Mouse (Mus musculus): ENCODE measurements around the gene Gabrr3. TPM values are rescaled to one million over a fixed set of nuclear protein-coding genes. Genes with fewer than 3 reads are reported as not detected.
A peak's percentile ranks its signal among the peaks of the same experiment; 100 is the strongest.

Gene Gabrr3
- polyA plus RNA-seq (2015; fragmentation: Nextera tagmentation; extraction: Ambion mirVana): not detected in 2 replicates

GRCm38 (mm10) chr16:59407032-59407431, at the start of gene Gabrr3:
Gene Gabrr3, plus strand, starts transcription at chr16:59407332.
- TF ChIP-seq EP300 (IDR thresholded peaks at IDR 0.05; ENCODE audit: low read depth): no peak
- TF ChIP-seq CTCF (IDR thresholded peaks at IDR 0.05; ENCODE audit: low read depth): no peak
- Histone ChIP-seq H3K4me1 (ENCODE audit: insufficient read depth) (no peaks in the 10 kb centered on the region), H3K9me3 (ENCODE audit: low read length) (no peaks in the 10 kb centered on the region), H3K4me2 (ENCODE audit: low read depth, low read length) (no peak within 1 kb of the TSS), H3K27ac (ENCODE audit: low read depth) (no peak within 1 kb of the TSS), H3K4me3 (ENCODE audit: low read depth, low read length) (no peak within 1 kb of the TSS), H3K27me3 (ENCODE audit: insufficient read depth, low read length) (no peaks in the 10 kb centered on the region), H3K9ac (replicated peaks) (no peak within 1 kb of the TSS), H3K36me3 (replicated peaks; ENCODE audit: insufficient read depth, low read length) (no peaks in the 10 kb centered on the region)
- no peak for ATAC-seq
- 56% methylated on average over 5 of the region's 5 CpGs for WGBS (ENCODE audit: insufficient replicate concordance)
- DNase-seq: no peak

- Histone ChIP-seq H3K27ac (ENCODE audit: low read depth) (no peak within 1 kb of the TSS), H3K36me3 (replicated peaks; ENCODE audit: insufficient read depth, low read length) (no peaks in the 10 kb centered on the region), H3K27me3 (ENCODE audit: insufficient read depth, low read length) (no peaks in the 10 kb centered on the region), H3K4me2 (ENCODE audit: low read depth, low read length) (no peak within 1 kb of the TSS), H3K4me1 (ENCODE audit: insufficient read depth) (no peaks in the 10 kb centered on the region), H3K9me3 (ENCODE audit: low read length) (no peaks in the 10 kb centered on the region), H3K9ac (replicated peaks) (no peak within 1 kb of the TSS), H3K4me3 (ENCODE audit: low read depth, low read length) (no peak within 1 kb of the TSS)
- ATAC-seq (no peak), DNase-seq (no peak)
- 67% methylated on average over 2 of the region's 2 CpGs for WGBS (ENCODE audit: insufficient replicate concordance)
- TF ChIP-seq EP300 (IDR thresholded peaks at IDR 0.05; ENCODE audit: low read depth): no peak
Observed at GRCm38 (mm10) chr16:59363893-59364292, 43.2 kb upstream of the Gabrr3 start, which contains the start of gene Olfr209. Gene Olfr209, minus strand, starts transcription at chr16:59363993.

- Histone ChIP-seq H3K4me1 (ENCODE audit: insufficient read depth) (no peaks in the 10 kb centered on the region), H3K4me2 (ENCODE audit: low read depth, low read length) (no peak overlapping the region), H3K9me3 (ENCODE audit: low read length) (no peaks in the 10 kb centered on the region), H3K27me3 (ENCODE audit: insufficient read depth, low read length) (no peaks in the 10 kb centered on the region), H3K36me3 (replicated peaks; ENCODE audit: insufficient read depth, low read length) (no peaks in the 10 kb centered on the region), H3K9ac (replicated peaks) (no peak overlapping the region), H3K27ac (ENCODE audit: low read depth) (no peak overlapping the region), H3K4me3 (ENCODE audit: low read depth, low read length) (no peak overlapping the region)
- no peak for TF ChIP-seq CTCF (IDR thresholded peaks at IDR 0.05; ENCODE audit: low read depth)
- no peak for TF ChIP-seq EP300 (IDR thresholded peaks at IDR 0.05; ENCODE audit: low read depth)
- ATAC-seq: no peak
- no peak for DNase-seq
- WGBS (ENCODE audit: insufficient replicate concordance): 54% methylated on average over 3 of the region's 3 CpGs
Observed at GRCm38 (mm10) chr16:59393300-59393699, 13.8 kb upstream of the Gabrr3 start.

GRCm38 (mm10) chr16:59401102-59401501, 6.0 kb upstream of the Gabrr3 start:
- Histone ChIP-seq H3K9ac (replicated peaks) (no peak overlapping the region), H3K36me3 (replicated peaks; ENCODE audit: insufficient read depth, low read length) (no peaks in the 10 kb centered on the region), H3K4me2 (ENCODE audit: low read depth, low read length) (no peak overlapping the region), H3K27me3 (ENCODE audit: insufficient read depth, low read length) (no peaks in the 10 kb centered on the region), H3K27ac (ENCODE audit: low read depth) (no peak overlapping the region), H3K9me3 (ENCODE audit: low read length) (no peaks in the 10 kb centered on the region), H3K4me1 (ENCODE audit: insufficient read depth) (no peaks in the 10 kb centered on the region), H3K4me3 (ENCODE audit: low read depth, low read length) (no peak overlapping the region)
- WGBS (ENCODE audit: insufficient replicate concordance): 65% methylated on average over 7 of the region's 7 CpGs
- ATAC-seq (no peak), DNase-seq (no peak)
- TF ChIP-seq EP300 (IDR thresholded peaks at IDR 0.05; ENCODE audit: low read depth) (no peak), CTCF (IDR thresholded peaks at IDR 0.05; ENCODE audit: low read depth) (peak; percentile 36)

GRCm38 (mm10) chr16:59401985-59402384, 5.1 kb upstream of the Gabrr3 start:
- Histone ChIP-seq H3K27me3 (ENCODE audit: insufficient read depth, low read length) (no peaks in the 10 kb centered on the region), H3K4me2 (ENCODE audit: low read depth, low read length) (no peak overlapping the region), H3K9ac (replicated peaks) (no peak overlapping the region), H3K9me3 (ENCODE audit: low read length) (no peaks in the 10 kb centered on the region), H3K4me3 (ENCODE audit: low read depth, low read length) (no peak overlapping the region), H3K27ac (ENCODE audit: low read depth) (no peak overlapping the region), H3K4me1 (ENCODE audit: insufficient read depth) (no peaks in the 10 kb centered on the region), H3K36me3 (replicated peaks; ENCODE audit: insufficient read depth, low read length) (no peaks in the 10 kb centered on the region)
- WGBS (ENCODE audit: insufficient replicate concordance): 67% methylated on average over 4 of the region's 4 CpGs
- ATAC-seq (no peak), DNase-seq (no peak)
- TF ChIP-seq CTCF (IDR thresholded peaks at IDR 0.05; ENCODE audit: low read depth): no peak

GRCm38 (mm10) chr16:59403684-59404083, 3.4 kb upstream of the Gabrr3 start:
- no peak for TF ChIP-seq EP300 (IDR thresholded peaks at IDR 0.05; ENCODE audit: low read depth)
- peak; percentile 69 for TF ChIP-seq CTCF (IDR thresholded peaks at IDR 0.05; ENCODE audit: low read depth)
- Histone ChIP-seq H3K27me3 (ENCODE audit: insufficient read depth, low read length) (no peaks in the 10 kb centered on the region), H3K4me3 (ENCODE audit: low read depth, low read length) (no peak overlapping the region), H3K36me3 (replicated peaks; ENCODE audit: insufficient read depth, low read length) (no peaks in the 10 kb centered on the region), H3K4me1 (ENCODE audit: insufficient read depth) (no peaks in the 10 kb centered on the region), H3K27ac (ENCODE audit: low read depth) (no peak overlapping the region), H3K9me3 (ENCODE audit: low read length) (no peaks in the 10 kb centered on the region), H3K9ac (replicated peaks) (no peak overlapping the region), H3K4me2 (ENCODE audit: low read depth, low read length) (no peak overlapping the region)
- DNase-seq (no peak), ATAC-seq (no peak)
- WGBS (ENCODE audit: insufficient replicate concordance): 6% methylated on average over 4 of the region's 4 CpGs

GRCm38 (mm10) chr16:59404798-59405197, 2.3 kb upstream of the Gabrr3 start:
- Histone ChIP-seq H3K4me3 (ENCODE audit: low read depth, low read length) (no peak overlapping the region), H3K9ac (replicated peaks) (no peak overlapping the region), H3K4me2 (ENCODE audit: low read depth, low read length) (no peak overlapping the region), H3K27me3 (ENCODE audit: insufficient read depth, low read length) (no peaks in the 10 kb centered on the region), H3K36me3 (replicated peaks; ENCODE audit: insufficient read depth, low read length) (no peaks in the 10 kb centered on the region), H3K9me3 (ENCODE audit: low read length) (no peaks in the 10 kb centered on the region), H3K27ac (ENCODE audit: low read depth) (no peak overlapping the region), H3K4me1 (ENCODE audit: insufficient read depth) (no peaks in the 10 kb centered on the region)
- no peak for DNase-seq
- no peak for ATAC-seq
- 62% methylated on average over 9 of the region's 9 CpGs for WGBS (ENCODE audit: insufficient replicate concordance)
- TF ChIP-seq EP300 (IDR thresholded peaks at IDR 0.05; ENCODE audit: low read depth): no peak
